In the genomic region with DNA sequence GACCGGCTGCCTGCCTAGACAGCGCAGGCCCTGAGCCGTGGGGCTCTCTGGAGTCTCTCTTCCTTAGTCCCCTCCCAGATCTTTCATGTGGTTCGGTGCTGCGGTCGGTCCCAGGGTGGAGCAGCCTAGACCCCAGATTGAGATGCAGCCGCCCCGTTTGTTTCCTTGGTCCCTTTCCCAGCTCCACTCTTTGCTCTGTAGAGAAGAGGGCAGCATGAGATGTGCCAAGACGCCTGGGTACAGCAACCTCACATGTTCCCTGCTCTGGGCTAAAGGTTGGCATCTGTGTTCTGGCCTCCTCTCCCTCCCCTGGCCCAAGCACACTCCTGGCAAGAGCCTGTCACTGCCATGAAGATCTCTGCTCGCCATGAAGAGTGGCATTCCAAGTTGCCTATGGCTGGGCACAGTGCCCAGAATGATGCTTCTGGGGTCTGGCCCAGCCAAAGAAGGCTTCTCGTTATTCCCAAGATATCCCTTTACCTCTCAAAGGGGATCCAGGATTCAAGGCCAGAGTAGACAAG, we compare ENCODE assay signal across 8 mouse cellular contexts. TPM values are rescaled to one million over a fixed set of nuclear protein-coding genes. Genes with fewer than 3 reads are reported as not detected.
A peak's percentile ranks its signal among the peaks of the same experiment; 100 is the strongest.
DNase-seq lines count a peak whose midpoint lies in the region; ATAC-seq and TF ChIP-seq lines count a peak whose summit lies in the region.

No protein-coding gene starts in this region.

- TF ChIP-seq POLR2A in cerebellum, adult 2 months (IDR thresholded peaks at IDR 0.05; ENCODE audit: borderline replicate concordance, insufficient read depth, low read length), result no peak

- H3K9ac ChIP-seq in intestine, postnatal 0 days (ENCODE audit: low read depth, low read length), result no peak overlapping the region
- no peak overlapping the region for H3K9ac ChIP-seq in stomach, embryonic 16.5 days (ENCODE audit: low read length)

- H3K4me1 ChIP-seq in cerebellum, adult 2 months (ENCODE audit: control insufficient read depth, insufficient read depth, low read length), result peaks cover 20% of the 10 kb centered on the region
- no peaks in the 10 kb centered on the region for H3K4me1 ChIP-seq in intestine, postnatal 0 days (replicated peaks; ENCODE audit: control insufficient read depth, insufficient read depth, low read length)
- peaks cover 37% of the 10 kb centered on the region for H3K4me1 ChIP-seq in stomach, embryonic 16.5 days (ENCODE audit: control insufficient read depth, insufficient read depth, low read length)

- H3K4me2 ChIP-seq in intestine, postnatal 0 days (replicated peaks; ENCODE audit: low read depth), result no peak overlapping the region
- no peak overlapping the region for H3K4me2 ChIP-seq in stomach, embryonic 16.5 days (ENCODE audit: low read depth, low read length)

- peak; percentile 36 for DNase-seq in cerebellum, adult 11-12 months
- DNase-seq in cerebellum, adult 2 months, result no peak
- DNase-seq in thymus, postnatal 0 days (ENCODE audit: low spot score), result peak; percentile 28
- DNase-seq in thymus, postnatal 10 days (ENCODE audit: low spot score in 2 of 2), result no peak
- no peak for DNase-seq in B cell, adult 2 months

- no peak for ATAC-seq in intestine, postnatal 0 days
- ATAC-seq in stomach, embryonic 16.5 days (ENCODE audit: insufficient read depth, low FRiP score), result no peak
- no peak for ATAC-seq in erythroblast, adult 5-6 weeks (replicated peaks; ENCODE audit: low FRiP score, poor library complexity, severe bottlenecking)

- 42% methylated on average over 11 of the region's 11 CpGs for WGBS in cerebellum, adult 2 months
- WGBS in intestine, postnatal 0 days, result 71% methylated on average over 10 of the region's 11 CpGs
- 64% methylated on average over 11 of the region's 11 CpGs for WGBS in stomach, embryonic 16.5 days

- H3K27me3 ChIP-seq in cerebellum, adult 2 months (ENCODE audit: control insufficient read depth, insufficient read depth, low read length), result no peaks in the 10 kb centered on the region
- H3K27me3 ChIP-seq in intestine, postnatal 0 days (replicated peaks; ENCODE audit: control insufficient read depth, insufficient read depth, low read length), result peaks cover 10% of the 10 kb centered on the region; the same call in 1 of the 2 replicates
- H3K27me3 ChIP-seq in stomach, embryonic 16.5 days (ENCODE audit: control insufficient read depth, insufficient read depth, low read length), result no peaks in the 10 kb centered on the region

- H3K27ac ChIP-seq in cerebellum, adult 2 months (ENCODE audit: insufficient read depth, low read length), result no peak overlapping the region
- peak overlapping the region; percentile 41; the same call in 1 of the 2 replicates for H3K27ac ChIP-seq in intestine, postnatal 0 days (ENCODE audit: low read depth, low read length)
- peak overlapping the region; percentile 32 for H3K27ac ChIP-seq in stomach, embryonic 16.5 days (ENCODE audit: low read length)

- H3K36me3 ChIP-seq in intestine, postnatal 0 days (ENCODE audit: control insufficient read depth, insufficient read depth), result peaks cover 5% of the 10 kb centered on the region; the same call in 1 of the 2 replicates
- H3K36me3 ChIP-seq in stomach, embryonic 16.5 days (ENCODE audit: control insufficient read depth, insufficient read depth, low read length), result no peaks in the 10 kb centered on the region

- no peaks in the 10 kb centered on the region for H3K9me3 ChIP-seq in intestine, postnatal 0 days (ENCODE audit: control insufficient read depth)
- no peaks in the 10 kb centered on the region for H3K9me3 ChIP-seq in stomach, embryonic 16.5 days (replicated peaks; ENCODE audit: control insufficient read depth, low read length)

- TF ChIP-seq CTCF in cerebellum, adult 2 months (IDR thresholded peaks at IDR 0.05; ENCODE audit: borderline replicate concordance, insufficient read depth, low read depth, low read length), result no peak
- no peak for TF ChIP-seq CTCF in intestine, postnatal 0 days (IDR thresholded peaks at IDR 0.05; ENCODE audit: low read depth)

- H3K4me3 ChIP-seq in cerebellum, adult 2 months (replicated peaks; ENCODE audit: insufficient read depth, low read depth, low read length), result no peak overlapping the region
- no peak overlapping the region for H3K4me3 ChIP-seq in intestine, postnatal 0 days (ENCODE audit: low read depth, low read length)
- no peak overlapping the region for H3K4me3 ChIP-seq in stomach, embryonic 16.5 days (replicated peaks; ENCODE audit: low read length)

RNA-seq across cellular contexts. Expression of a gene that starts 11.4 kb away (rescaled TPM):
- 193 and 194 TPM in 2 replicates for polyA plus RNA-seq in cerebellum, adult 2 months (2012; rRNA removed)
- 3.0 and 3.3 TPM in 2 replicates for polyA plus RNA-seq in thymus, postnatal 0 days (2015; fragmentation: Nextera tagmentation; extraction: Ambion mirVana)
- 6.2 and 6.9 TPM in 2 replicates for polyA plus RNA-seq in intestine, postnatal 0 days (2015; fragmentation: Nextera tagmentation; extraction: Ambion mirVana)
- polyA plus RNA-seq in stomach, embryonic 16.5 days (2015; fragmentation: Nextera tagmentation; extraction: Ambion mirVana), result 22.4 and 24.5 TPM in 2 replicates
- 0.42 and 6.1 TPM in 2 replicates for total RNA-seq in erythroblast, adult 5-6 weeks (2015; ENCODE audit: low replicate concordance)
- total RNA-seq in erythroblast, adult 5-6 weeks (2017; ENCODE audit: low replicate concordance), result 2.9 TPM in 2 replicates

RNA-seq across cellular contexts. Expression of a gene that starts 44.1 kb away (rescaled TPM):
- 61.6 and 61.8 TPM in 2 replicates for polyA plus RNA-seq in cerebellum, adult 2 months (2012; rRNA removed)
- 111 and 116 TPM in 2 replicates for polyA plus RNA-seq in thymus, postnatal 0 days (2015; fragmentation: Nextera tagmentation; extraction: Ambion mirVana)
- polyA plus RNA-seq in intestine, postnatal 0 days (2015; fragmentation: Nextera tagmentation; extraction: Ambion mirVana), result 113 and 121 TPM in 2 replicates
- polyA plus RNA-seq in stomach, embryonic 16.5 days (2015; fragmentation: Nextera tagmentation; extraction: Ambion mirVana), result 212 and 218 TPM in 2 replicates
- 52.6 and 60.4 TPM in 2 replicates for total RNA-seq in erythroblast, adult 5-6 weeks (2015; ENCODE audit: low replicate concordance)
- total RNA-seq in erythroblast, adult 5-6 weeks (2017; ENCODE audit: low replicate concordance), result 66.1 and 94.8 TPM in 2 replicates

RNA-seq across cellular contexts. Expression of a gene that starts 44.1 kb away (rescaled TPM):
- 106 and 110 TPM in 2 replicates for polyA plus RNA-seq in cerebellum, adult 2 months (2012; rRNA removed)
- polyA plus RNA-seq in thymus, postnatal 0 days (2015; fragmentation: Nextera tagmentation; extraction: Ambion mirVana), result 68.0 and 74.0 TPM in 2 replicates
- 52.8 and 56.9 TPM in 2 replicates for polyA plus RNA-seq in intestine, postnatal 0 days (2015; fragmentation: Nextera tagmentation; extraction: Ambion mirVana)
- 76.3 and 77.3 TPM in 2 replicates for polyA plus RNA-seq in stomach, embryonic 16.5 days (2015; fragmentation: Nextera tagmentation; extraction: Ambion mirVana)
- 62.1 and 85.9 TPM in 2 replicates for total RNA-seq in erythroblast, adult 5-6 weeks (2015; ENCODE audit: low replicate concordance)
- 40.4 and 54.4 TPM in 2 replicates for total RNA-seq in erythroblast, adult 5-6 weeks (2017; ENCODE audit: low replicate concordance)

RNA-seq across cellular contexts. Expression of a gene that starts 50.5 kb away (rescaled TPM):
- polyA plus RNA-seq in cerebellum, adult 2 months (2012; rRNA removed), result not detected in 2 replicates
- 0.07 TPM in 1 of 2 replicates, not detected in the other for polyA plus RNA-seq in thymus, postnatal 0 days (2015; fragmentation: Nextera tagmentation; extraction: Ambion mirVana)
- polyA plus RNA-seq in intestine, postnatal 0 days (2015; fragmentation: Nextera tagmentation; extraction: Ambion mirVana), result 2.1 and 2.4 TPM in 2 replicates
- not detected in 2 replicates for polyA plus RNA-seq in stomach, embryonic 16.5 days (2015; fragmentation: Nextera tagmentation; extraction: Ambion mirVana)
- not detected in 2 replicates for total RNA-seq in erythroblast, adult 5-6 weeks (2015; ENCODE audit: low replicate concordance)
- not detected in 2 replicates for total RNA-seq in erythroblast, adult 5-6 weeks (2017; ENCODE audit: low replicate concordance)

Comparison
In these comparisons a context has a peak if more than half of its experiments do, and no peak if none do; other contexts are left out.
1. DNase-seq: peak in cerebellum, adult 11-12 months (single experiment) and thymus, postnatal 0 days (single experiment); none in cerebellum, adult 2 months (0 of 2), thymus, postnatal 10 days (0 of 2) and B cell, adult 2 months (0 of 2).